Mouse (Mus musculus): ENCODE data around the gene Sppl2c. TPM values are rescaled to one million over a fixed set of nuclear protein-coding genes. Genes with fewer than 3 reads are reported as not detected.

Gene Sppl2c
- polyA plus RNA-seq, 1 experiment from 2014 or later = not detected

DNA sequence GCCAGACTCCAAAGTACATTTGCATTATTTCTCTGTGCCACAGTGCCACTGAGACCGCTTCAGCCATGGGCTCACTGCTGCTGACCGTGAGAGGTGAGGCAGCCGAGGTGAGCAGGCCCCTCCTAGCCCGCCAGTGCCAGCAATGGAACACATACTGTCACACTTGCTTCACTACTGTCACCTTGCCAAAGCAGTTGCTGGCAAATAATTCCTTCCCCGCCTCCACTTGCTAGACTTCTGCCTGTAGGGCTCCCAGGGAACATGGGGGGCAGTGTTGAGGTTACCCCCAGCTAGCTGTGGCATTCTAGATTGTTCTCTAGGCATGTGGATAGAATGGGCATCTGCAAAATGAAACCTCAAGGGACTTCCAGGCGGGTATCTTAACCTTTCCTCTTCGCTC is 51.1 kb downstream of the Sppl2c start:
- no peak overlapping the region for H3K27ac ChIP-seq (replicated peaks; ENCODE audit: low read depth, low read length)
- no peak overlapping the region for H3K4me3 ChIP-seq (ENCODE audit: low read depth, low read length)
- H3K9ac ChIP-seq (ENCODE audit: low read length) = no peak overlapping the region
- peaks cover 32% of the 10 kb centered on the region for H3K27me3 ChIP-seq (ENCODE audit: control insufficient read depth, insufficient read depth, low read length)
- no peak for ATAC-seq (ENCODE audit: insufficient number of reproducible peaks, low FRiP score, low TSS enrichment, low read depth)
- peaks cover 1% of the 10 kb centered on the region for H3K4me1 ChIP-seq (ENCODE audit: control insufficient read depth, insufficient read depth, low read length)
- WGBS = 70% methylated on average over 7 of the region's 7 CpGs
- no peaks in the 10 kb centered on the region for H3K36me3 ChIP-seq (ENCODE audit: control insufficient read depth, insufficient read depth, low read length)
- H3K9me3 ChIP-seq (ENCODE audit: control insufficient read depth, low read length) = no peaks in the 10 kb centered on the region
- H3K4me2 ChIP-seq (ENCODE audit: low read depth, severe bottlenecking) = no peak overlapping the region
- DNase-seq (ENCODE audit: low spot score) = no peak

- ATAC-seq (ENCODE audit: insufficient number of reproducible peaks, low FRiP score, low TSS enrichment, low read depth) (no peak), DNase-seq (ENCODE audit: low spot score) (no peak)
- Histone ChIP-seq H3K4me2 (ENCODE audit: low read depth, severe bottlenecking) (no peak overlapping the region), H3K4me1 (ENCODE audit: control insufficient read depth, insufficient read depth, low read length) (no peaks in the 10 kb centered on the region), H3K27me3 (ENCODE audit: control insufficient read depth, insufficient read depth, low read length) (peaks cover 23% of the 10 kb centered on the region), H3K36me3 (ENCODE audit: control insufficient read depth, insufficient read depth, low read length) (no peaks in the 10 kb centered on the region), H3K27ac (replicated peaks; ENCODE audit: low read depth, low read length) (no peak overlapping the region), H3K9me3 (ENCODE audit: control insufficient read depth, low read length) (no peaks in the 10 kb centered on the region), H3K4me3 (ENCODE audit: low read depth, low read length) (no peak overlapping the region), H3K9ac (ENCODE audit: low read length) (no peak overlapping the region)
- 58% methylated on average over 13 of the region's 13 CpGs for WGBS
Observed at GRCm38 (mm10) chr11:104237958-104238747, 52.0 kb downstream of the Sppl2c start.

Other genes with a start within 250 kb of the Sppl2c start
- 46.3 and 51.2 TPM in 2 replicates for gene Nsf, start 232.3 kb upstream of the Sppl2c start, polyA plus RNA-seq (2014; fragmentation: Nextera tagmentation; extraction: Ambion mirVana)
- 77.4 and 82.0 TPM in 2 replicates for gene Arf2, start 219.6 kb upstream of the Sppl2c start, polyA plus RNA-seq (2014; fragmentation: Nextera tagmentation; extraction: Ambion mirVana)
- gene Crhr1, start 53.5 kb upstream of the Sppl2c start, polyA plus RNA-seq (2014; fragmentation: Nextera tagmentation; extraction: Ambion mirVana) = 0.37 and 0.74 TPM in 2 replicates
- 1.1 and 1.2 TPM in 2 replicates for gene Mapt, start 45.1 kb downstream of the Sppl2c start, polyA plus RNA-seq (2014; fragmentation: Nextera tagmentation; extraction: Ambion mirVana)

All from limb, embryonic 11.5 days (tissue).